In genomic region chr6:136845706-136846480, GRCm38 (mm10) we compare ENCODE assay signal across 21 mouse cellular contexts. TPM values are rescaled to one million over a fixed set of nuclear protein-coding genes. Genes with fewer than 3 reads are reported as not detected.
"Had no signal": no experiment of that assay in that cellular context is flagged by ENCODE, and none has a peak within 500 bp of the region (broad histone marks: within the 10 kb centered on the region; RNA-seq: fewer than 3 reads in every experiment).

No protein-coding gene starts in this region.

- H3K4me3 ChIP-seq: limb, embryonic 12.5 days; limb, embryonic 15.5 days; midbrain, embryonic 13.5 days had no signal

- H3K27ac ChIP-seq: kidney, postnatal 0 days; limb, embryonic 12.5 days; limb, embryonic 15.5 days; liver, embryonic 14.5 days; macrophage; midbrain, embryonic 13.5 days had no signal

- H3K27me3 ChIP-seq: limb, embryonic 12.5 days; limb, embryonic 15.5 days; midbrain, embryonic 13.5 days had no signal

- H3K4me2 ChIP-seq: limb, embryonic 12.5 days; limb, embryonic 15.5 days; liver, embryonic 11.5 days; lung, embryonic 14.5 days; midbrain, embryonic 13.5 days had no signal

- H3K9ac ChIP-seq: limb, embryonic 12.5 days; limb, embryonic 15.5 days; liver, embryonic 14.5 days; liver, postnatal 0 days; lung, embryonic 14.5 days; midbrain, embryonic 13.5 days had no signal

- ATAC-seq: intestine, postnatal 0 days; liver, postnatal 0 days; lung, postnatal 0 days; midbrain, embryonic 13.5 days had no signal

- H3K4me1 ChIP-seq: limb, embryonic 12.5 days; limb, embryonic 15.5 days; midbrain, embryonic 13.5 days had no signal

- H3K36me3 ChIP-seq: limb, embryonic 12.5 days; limb, embryonic 15.5 days; midbrain, embryonic 13.5 days had no signal

- DNase-seq: kidney, adult 2 months; kidney, postnatal 36 days; left cerebral cortex, postnatal 4 days; liver, postnatal 0 days; lung, embryonic 14.5 days; thymus, adult 18-20 months; thymus, postnatal 36 days had no signal

- H3K9me3 ChIP-seq: limb, embryonic 12.5 days; limb, embryonic 15.5 days; midbrain, embryonic 13.5 days had no signal

RNA-seq across cellular contexts. Expression of gene Smco3, which starts 10.6 kb away (rescaled TPM):
- polyA plus RNA-seq: limb, embryonic 12.5 days; liver, embryonic 11.5 days; liver, postnatal 0 days; small intestine, adult 2 months; spleen, adult 2 months had no signal

RNA-seq across cellular contexts. Expression of gene Art4, which starts 11.6 kb away (rescaled TPM):
- total RNA-seq: layer of hippocampus, postnatal 25 days; left cerebral cortex, adult 18-20 months; left cerebral cortex, postnatal 4 days had no signal
- polyA plus RNA-seq: macrophage; neural tube, embryonic 14.5 days had no signal

RNA-seq across cellular contexts. Expression of gene Mgp, which starts 29.7 kb away (rescaled TPM):
- polyA plus RNA-seq: macrophage had no signal
